Mouse (Mus musculus) right cerebral cortex, postnatal 4 days (tissue): ENCODE results near the gene Mapk1ip1.

Experiments
- DNase-seq: peaks from one replicate; pipeline ENCODE4 v3.0.0-alpha.2; 2022

Gene Mapk1ip1

DNA sequence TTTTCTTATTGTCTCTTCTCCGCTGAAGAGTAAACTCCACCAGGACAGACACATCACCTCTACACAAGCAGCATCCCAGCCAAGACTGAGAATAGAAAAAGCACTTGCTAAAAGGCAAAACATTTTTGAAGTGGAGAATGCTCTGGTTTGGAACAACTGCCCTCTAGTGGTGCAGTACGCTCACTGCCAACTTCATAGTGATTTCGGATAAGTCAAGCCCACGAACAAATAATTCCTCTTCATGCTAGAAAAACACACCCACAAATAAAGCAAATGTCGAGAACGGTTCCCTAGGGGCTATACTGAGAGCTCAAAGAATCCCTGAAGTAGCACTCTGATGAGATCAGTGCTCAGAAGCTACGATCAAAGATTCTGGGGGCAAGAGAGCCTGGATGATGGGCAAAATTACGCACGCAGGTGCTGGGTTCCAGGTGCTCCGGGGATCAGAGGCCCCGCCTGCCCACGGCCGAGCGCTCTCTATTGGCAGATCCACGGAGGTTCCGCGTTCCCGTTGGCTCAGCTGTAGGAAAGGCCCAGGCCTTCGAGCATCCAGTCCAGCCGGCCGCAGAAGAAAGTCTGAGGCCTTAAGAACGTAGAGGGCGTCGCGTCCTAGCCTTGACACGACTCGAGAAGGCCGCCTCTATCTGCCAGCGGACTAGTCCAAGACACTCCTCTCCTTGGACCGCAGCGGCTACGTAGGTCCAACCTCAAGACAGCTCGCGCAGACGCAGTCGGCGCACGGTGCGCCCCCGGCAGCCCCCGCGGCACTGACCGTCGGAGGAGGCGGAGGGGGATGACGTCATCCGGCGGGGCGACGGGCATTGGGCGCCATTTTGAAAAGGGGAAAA is at the start of gene Mapk1ip1, which contains the start of gene Ppp2r2d:
Gene Mapk1ip1, minus strand, starts transcription at position 730 of the 848 bp plus-strand sequence.
Gene Ppp2r2d, plus strand, starts transcription at position 536 of the 848 bp plus-strand sequence.
- DNase-seq = peak; percentile 98

GRCm38 (mm10) chr7:138885365-138886289 is 39.6 kb upstream of the Mapk1ip1 start:
- DNase-seq = no peak

- no peak for DNase-seq
These were observed 37.7 kb upstream of the Mapk1ip1 start for GRCm38 (mm10) chr7:138883724-138884123.

- no peak for DNase-seq
These were observed 29.0 kb upstream of the Mapk1ip1 start for GRCm38 (mm10) chr7:138875031-138875430.

DNA sequence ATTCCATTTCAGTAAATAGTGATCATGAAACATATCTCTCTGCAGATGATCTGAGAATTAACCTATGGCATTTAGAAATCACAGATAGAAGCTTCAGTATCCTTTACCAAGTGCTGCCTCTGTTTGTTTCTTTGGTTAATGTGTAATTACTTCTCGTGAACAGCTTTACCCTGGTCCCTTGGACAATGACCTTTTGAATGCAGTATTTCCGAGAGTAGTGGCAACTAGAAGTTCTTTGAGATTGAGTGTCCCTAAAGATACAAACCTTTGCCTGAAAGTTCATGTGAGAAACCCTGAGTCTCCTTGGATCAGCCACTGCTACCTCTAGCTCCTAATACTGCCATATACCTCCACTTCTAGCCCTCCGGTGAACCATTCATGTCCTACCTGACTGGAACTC is 26.9 kb upstream of the Mapk1ip1 start:
- DNase-seq = no peak

DNA sequence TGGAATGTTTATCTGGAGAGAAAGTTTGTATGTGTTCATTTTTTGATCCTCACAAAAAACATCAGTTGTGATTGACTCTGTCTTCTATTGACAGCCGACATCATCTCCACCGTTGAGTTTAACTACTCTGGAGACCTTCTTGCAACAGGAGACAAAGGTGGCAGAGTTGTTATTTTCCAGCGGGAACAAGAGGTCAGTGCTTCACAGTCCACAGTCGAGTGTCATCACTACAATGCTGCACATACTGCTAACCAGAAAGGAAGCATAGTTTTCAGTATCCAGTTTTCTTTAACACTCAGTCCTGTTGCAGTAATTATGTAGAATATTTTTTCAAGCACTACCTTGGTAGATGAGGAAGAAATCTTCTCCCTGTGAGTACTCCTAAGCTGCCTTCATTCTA is 22.2 kb upstream of the Mapk1ip1 start:
- no peak for DNase-seq

DNA sequence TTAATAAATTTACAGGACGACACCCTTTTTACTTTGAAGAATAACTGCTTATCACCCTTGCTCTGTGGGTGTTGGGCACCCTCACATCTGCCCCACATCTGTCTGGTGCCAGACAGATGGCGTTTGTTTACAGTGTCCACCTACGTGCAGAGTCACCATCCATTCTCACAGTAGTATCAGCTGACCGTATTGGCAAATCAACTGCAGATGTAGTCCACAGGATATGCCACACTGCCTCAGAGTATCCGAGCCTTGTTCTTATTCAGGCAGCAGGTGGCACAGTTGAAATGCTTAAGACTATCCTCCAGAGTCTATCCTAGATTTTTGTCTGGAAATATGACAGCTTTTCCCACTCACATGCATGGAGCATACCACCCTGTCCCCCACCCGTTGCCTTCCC is 21.2 kb upstream of the Mapk1ip1 start:
- no peak for DNase-seq

DNA sequence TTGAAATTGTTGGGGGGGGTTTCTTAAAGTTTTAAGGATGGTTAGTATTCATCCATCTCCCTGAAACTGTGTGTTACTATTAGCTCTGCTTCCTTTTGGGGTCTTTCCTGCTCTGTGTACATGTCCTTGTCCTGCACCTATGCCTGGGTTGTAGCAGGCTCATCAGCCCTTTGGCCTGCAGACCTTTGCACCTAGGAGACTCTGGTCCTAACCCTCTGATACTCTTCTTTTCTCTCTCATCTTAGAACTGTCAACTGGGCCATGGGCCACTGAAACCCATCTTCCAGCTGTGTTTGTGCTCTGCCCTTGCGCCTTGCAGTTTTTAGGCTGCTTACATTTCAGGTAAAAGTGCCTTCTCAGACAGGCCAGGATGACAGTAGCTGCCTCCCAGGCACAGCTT is 18.7 kb upstream of the Mapk1ip1 start:
- DNase-seq = no peak

- no peak for DNase-seq
These were observed 18.0 kb upstream of the Mapk1ip1 start for GRCm38 (mm10) chr7:138863950-138864572.

DNA sequence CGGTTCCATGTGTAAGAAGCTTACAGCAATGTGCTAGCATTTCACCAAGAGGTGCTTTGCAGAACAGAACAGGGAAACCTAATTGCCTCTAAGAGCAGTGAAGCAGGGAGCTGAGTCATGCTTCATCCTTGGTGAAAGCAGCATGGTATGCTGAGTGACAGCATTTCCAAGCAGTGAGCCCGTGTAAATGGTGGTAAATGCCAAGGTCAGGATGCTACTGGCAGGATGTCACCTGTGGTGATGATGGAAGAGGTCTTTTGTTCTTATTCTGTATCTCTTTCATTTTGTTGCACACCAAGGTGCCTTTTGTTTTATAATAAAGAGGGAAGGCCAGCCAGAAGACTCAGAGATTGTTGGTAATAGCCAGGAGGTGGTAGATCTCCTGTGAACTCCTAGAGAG is 10.6 kb upstream of the Mapk1ip1 start:
- DNase-seq = no peak

DNA sequence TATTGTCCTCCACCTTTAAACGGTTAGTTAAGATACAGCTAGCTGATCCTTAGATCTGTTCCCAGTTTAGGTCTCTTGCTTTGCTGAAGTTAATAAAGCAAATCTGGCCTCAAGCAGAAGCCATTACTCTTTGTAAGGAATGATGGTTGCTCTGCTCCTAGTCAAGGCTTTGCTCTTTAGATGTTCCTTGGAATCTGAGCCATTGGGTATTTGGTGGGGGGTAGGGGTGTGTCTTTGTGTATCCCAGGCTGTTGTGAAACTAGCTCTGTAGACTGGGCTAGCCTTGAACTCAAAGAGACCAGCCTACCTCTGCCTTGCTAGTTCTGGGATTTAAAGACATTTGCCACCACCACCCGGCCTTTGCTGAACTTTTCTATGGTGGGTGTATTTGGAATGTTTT is 8.1 kb upstream of the Mapk1ip1 start:
- no peak for DNase-seq

DNA sequence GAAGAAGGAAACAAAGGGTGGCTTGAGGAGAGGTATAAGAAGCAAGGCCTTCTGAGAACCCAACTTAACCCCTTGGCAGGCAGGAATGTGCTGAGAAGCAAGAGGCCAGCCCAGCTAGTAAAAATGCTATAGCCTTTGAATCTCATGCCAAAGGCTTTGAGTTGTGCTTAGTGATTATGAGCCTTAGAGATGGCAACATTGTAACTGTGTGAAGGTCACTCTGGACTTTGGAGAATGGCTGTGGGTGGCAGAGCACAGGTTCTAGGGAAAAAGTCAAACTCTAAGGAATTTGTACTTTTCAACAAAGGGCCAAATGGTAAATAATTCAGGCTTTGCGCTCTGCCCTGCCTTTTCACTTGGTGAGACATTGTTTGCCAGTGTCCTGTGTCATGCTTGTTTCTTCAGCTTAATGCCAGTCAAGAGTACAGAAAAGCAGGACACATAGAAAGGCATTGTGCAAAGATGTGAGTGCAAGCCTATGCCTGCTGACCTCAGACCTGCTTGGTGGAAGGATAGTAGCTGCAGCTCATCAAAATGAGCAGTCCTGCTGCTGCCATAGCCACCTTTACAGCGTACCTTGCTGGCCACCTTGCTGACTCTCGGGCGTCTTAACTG is 7.5 kb upstream of the Mapk1ip1 start:
- DNase-seq = no peak

DNA sequence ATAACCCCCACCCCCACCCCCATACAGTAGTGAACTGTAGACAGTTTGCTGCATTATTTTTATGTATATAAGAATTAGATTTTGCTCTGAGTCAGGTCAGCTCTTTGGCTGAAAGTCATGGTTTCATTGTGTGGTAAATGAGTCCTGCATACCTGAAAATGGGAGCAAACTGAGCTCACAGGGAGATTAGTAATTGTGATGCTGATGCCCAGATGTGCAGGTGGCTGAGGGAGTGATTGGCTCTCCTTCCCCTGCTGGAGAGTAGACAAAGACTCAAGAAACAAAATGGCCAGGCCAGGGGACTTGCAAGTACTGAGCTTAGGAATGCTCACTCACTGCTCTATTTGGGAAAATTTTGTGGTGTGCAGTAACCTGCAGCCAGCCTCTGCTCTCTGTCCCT is 4.0 kb upstream of the Mapk1ip1 start:
- no peak for DNase-seq

- no peak for DNase-seq
These were observed 2.2 kb upstream of the Mapk1ip1 start for GRCm38 (mm10) chr7:138848028-138848920.

DNA sequence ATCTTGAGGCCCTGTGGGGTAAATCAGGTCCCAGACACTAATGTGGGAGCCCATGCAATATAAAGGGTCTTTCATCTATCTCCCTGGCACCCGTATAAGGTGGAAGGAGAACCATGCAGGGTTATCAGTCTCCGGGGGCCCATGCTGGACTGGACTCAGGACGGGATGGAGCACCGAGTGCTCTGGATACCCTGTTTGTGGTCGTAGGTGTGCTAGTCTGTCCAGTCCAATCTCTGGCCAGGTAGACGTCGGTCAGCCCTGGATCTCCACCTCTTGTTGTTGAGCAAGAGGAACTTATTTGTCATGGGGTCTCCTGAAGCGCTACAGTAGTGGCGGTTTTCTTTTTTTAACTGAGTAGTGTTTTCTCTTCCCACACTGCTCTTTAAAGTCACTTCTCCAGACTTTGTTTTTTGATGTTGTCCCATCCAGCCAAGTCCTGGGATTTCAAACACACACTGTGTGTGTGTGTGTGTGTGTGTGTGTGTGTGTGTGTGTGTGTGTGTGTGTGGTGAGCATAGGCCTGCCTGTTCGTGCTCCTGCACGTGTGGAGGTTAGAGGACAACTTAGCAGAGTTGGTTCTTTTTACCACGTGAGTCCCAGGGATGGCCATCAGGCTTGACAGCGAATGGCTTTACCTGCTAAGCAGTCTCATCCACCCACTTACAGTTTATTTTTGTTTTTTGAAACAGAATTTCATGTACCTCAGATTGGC is 1.4 kb upstream of the Mapk1ip1 start:
- no peak for DNase-seq

- DNase-seq = peak; percentile 42
These were observed 474 bp upstream of the Mapk1ip1 start for GRCm38 (mm10) chr7:138846502-138846991.

- no peak for DNase-seq
These were observed 962 bp downstream of the Mapk1ip1 start for GRCm38 (mm10) chr7:138845111-138845510.

DNA sequence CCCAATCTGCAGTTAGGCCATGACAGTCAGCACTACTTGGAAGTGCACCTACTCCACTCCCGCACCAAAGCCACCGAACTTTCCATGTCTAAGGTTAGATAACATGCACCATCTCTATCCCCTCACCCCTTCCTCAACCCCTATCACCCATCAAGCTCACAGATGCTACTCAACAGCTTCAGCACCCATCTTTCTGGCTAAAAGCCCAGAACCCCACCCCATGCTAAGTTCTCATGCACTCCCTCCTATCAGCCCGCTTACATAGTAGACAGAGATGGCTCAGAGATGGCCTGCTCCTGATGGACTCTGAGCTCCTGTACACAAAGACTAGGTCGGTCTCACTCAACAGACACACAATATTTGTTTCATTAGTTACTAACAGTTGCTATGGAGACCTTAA is 2.7 kb downstream of the Mapk1ip1 start:
- DNase-seq = no peak

DNA sequence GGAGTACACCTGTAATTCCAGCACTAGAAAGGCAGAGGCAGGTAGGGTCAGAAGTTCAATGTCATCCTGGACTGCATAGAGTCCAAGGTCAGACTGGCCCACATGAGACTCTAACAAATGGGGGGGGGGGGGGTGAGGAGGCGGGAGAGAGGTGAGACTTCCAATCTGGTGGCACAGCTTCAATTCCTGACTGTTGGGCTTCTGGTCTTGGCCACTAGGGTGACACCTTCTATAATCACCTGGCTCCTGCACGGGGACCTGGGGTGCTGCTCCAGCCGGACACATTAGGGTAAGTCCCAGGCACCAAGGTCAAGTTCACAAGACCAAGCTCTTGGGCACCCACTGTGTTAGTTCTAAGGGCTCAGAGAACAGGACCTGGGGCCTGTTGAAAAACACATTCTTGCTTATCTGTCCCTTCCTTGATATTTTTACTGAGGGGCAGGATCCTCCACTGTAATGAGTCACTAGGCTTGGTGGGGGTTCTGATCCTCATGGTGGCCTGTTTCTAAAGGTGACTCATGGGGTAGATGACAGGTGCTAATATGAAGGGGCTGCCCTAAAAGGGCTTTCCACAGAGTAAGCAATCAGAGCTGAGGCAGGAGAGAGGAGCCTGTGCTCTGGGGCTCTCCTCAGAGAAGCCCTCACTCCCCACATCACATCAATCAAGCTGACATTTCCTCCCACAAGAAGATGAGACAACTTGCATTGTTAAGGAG is 4.5 kb downstream of the Mapk1ip1 start:
- DNase-seq = no peak

GRCm38 (mm10) chr7:138840594-138841021 is 5.5 kb downstream of the Mapk1ip1 start:
- DNase-seq = peak; percentile 87
